Mouse (Mus musculus): ENCODE results near the gene Prpf40a. TPM values are rescaled to one million over a fixed set of nuclear protein-coding genes. Genes with fewer than 3 reads are reported as not detected.

Gene Prpf40a
- polyA plus RNA-seq, 1 experiment: 16.0 TPM

GRCm38 (mm10) chr2:53173966-53174365 is 17.1 kb downstream of the Prpf40a start:
- no peaks in the 10 kb centered on the region for H3K4me1 ChIP-seq (ENCODE audit: control insufficient read depth, insufficient read depth, insufficient read length, low read length)
- TF ChIP-seq POLR2A (IDR thresholded peaks at IDR 0.05; ENCODE audit: low read depth, low read length): no peak
- no peak for TF ChIP-seq CTCF (IDR thresholded peaks at IDR 0.05; ENCODE audit: extremely low read depth, insufficient read length, insufficient replicate concordance, low read depth, low read length)
- no peaks in the 10 kb centered on the region for H3K27me3 ChIP-seq (ENCODE audit: control insufficient read depth, insufficient read depth, low read length)
- H3K4me3 ChIP-seq (ENCODE audit: low read depth, low read length): no peak overlapping the region
- peaks cover 14% of the 10 kb centered on the region for H3K36me3 ChIP-seq (ENCODE audit: control insufficient read depth, insufficient read depth, low read length)
- H3K27ac ChIP-seq (ENCODE audit: insufficient read depth, low read depth, low read length): no peak overlapping the region

- no peaks in the 10 kb centered on the region for H3K4me1 ChIP-seq (ENCODE audit: control insufficient read depth, insufficient read depth, insufficient read length, low read length)
- no peak overlapping the region for H3K4me3 ChIP-seq (ENCODE audit: low read depth, low read length)
- H3K36me3 ChIP-seq (ENCODE audit: control insufficient read depth, insufficient read depth, low read length): peaks cover 37% of the 10 kb centered on the region
- no peaks in the 10 kb centered on the region for H3K27me3 ChIP-seq (ENCODE audit: control insufficient read depth, insufficient read depth, low read length)
- no peak overlapping the region for H3K27ac ChIP-seq (ENCODE audit: insufficient read depth, low read depth, low read length)
- TF ChIP-seq CTCF (IDR thresholded peaks at IDR 0.05; ENCODE audit: extremely low read depth, insufficient read length, insufficient replicate concordance, low read depth, low read length): no peak
- no peak for TF ChIP-seq POLR2A (IDR thresholded peaks at IDR 0.05; ENCODE audit: low read depth, low read length)
These were observed 44.2 kb downstream of the Prpf40a start for GRCm38 (mm10) chr2:53146852-53147251.

- TF ChIP-seq CTCF (IDR thresholded peaks at IDR 0.05; ENCODE audit: extremely low read depth, insufficient read length, insufficient replicate concordance, low read depth, low read length) (no peak), POLR2A (IDR thresholded peaks at IDR 0.05; ENCODE audit: low read depth, low read length) (no peak)
- Histone ChIP-seq H3K4me3 (ENCODE audit: low read depth, low read length) (no peak overlapping the region), H3K36me3 (ENCODE audit: control insufficient read depth, insufficient read depth, low read length) (0 out of 2 replicates have a peak, but pooled peaks cover 6% of the 10 kb centered on the region), H3K27ac (ENCODE audit: insufficient read depth, low read depth, low read length) (no peak overlapping the region), H3K27me3 (ENCODE audit: control insufficient read depth, insufficient read depth, low read length) (no peaks in the 10 kb centered on the region), H3K4me1 (ENCODE audit: control insufficient read depth, insufficient read depth, insufficient read length, low read length) (peaks cover 3% of the 10 kb centered on the region; the same call in 1 of the 2 replicates)
- WGBS: 96% methylated on average over 9 of the region's 9 CpGs
These were observed 59.5 kb downstream of the Prpf40a start for GRCm38 (mm10) chr2:53131567-53131966.

GRCm38 (mm10) chr2:53129070-53129469 is 62.0 kb downstream of the Prpf40a start:
- Histone ChIP-seq H3K4me3 (ENCODE audit: low read depth, low read length) (no peak overlapping the region), H3K4me1 (ENCODE audit: control insufficient read depth, insufficient read depth, insufficient read length, low read length) (peaks cover 3% of the 10 kb centered on the region; the same call in 1 of the 2 replicates), H3K36me3 (ENCODE audit: control insufficient read depth, insufficient read depth, low read length) (0 out of 2 replicates have a peak, but pooled peaks cover 3% of the 10 kb centered on the region), H3K27ac (ENCODE audit: insufficient read depth, low read depth, low read length) (no peak overlapping the region), H3K27me3 (ENCODE audit: control insufficient read depth, insufficient read depth, low read length) (no peaks in the 10 kb centered on the region)
- WGBS: 25% methylated on average over 6 of the region's 6 CpGs
- TF ChIP-seq POLR2A (IDR thresholded peaks at IDR 0.05; ENCODE audit: low read depth, low read length) (no peak), CTCF (IDR thresholded peaks at IDR 0.05; ENCODE audit: extremely low read depth, insufficient read length, insufficient replicate concordance, low read depth, low read length) (no peak)

GRCm38 (mm10) chr2:53125998-53126397 is 65.1 kb downstream of the Prpf40a start:
- peaks cover 3% of the 10 kb centered on the region; the same call in 1 of the 2 replicates for H3K4me1 ChIP-seq (ENCODE audit: control insufficient read depth, insufficient read depth, insufficient read length, low read length)
- WGBS: 88% methylated on average over 3 of the region's 3 CpGs
- H3K27ac ChIP-seq (ENCODE audit: insufficient read depth, low read depth, low read length): no peak overlapping the region
- no peak overlapping the region for H3K4me3 ChIP-seq (ENCODE audit: low read depth, low read length)
- no peaks in the 10 kb centered on the region for H3K36me3 ChIP-seq (ENCODE audit: control insufficient read depth, insufficient read depth, low read length)
- no peaks in the 10 kb centered on the region for H3K27me3 ChIP-seq (ENCODE audit: control insufficient read depth, insufficient read depth, low read length)
- TF ChIP-seq CTCF (IDR thresholded peaks at IDR 0.05; ENCODE audit: extremely low read depth, insufficient read length, insufficient replicate concordance, low read depth, low read length): no peak
- TF ChIP-seq POLR2A (IDR thresholded peaks at IDR 0.05; ENCODE audit: low read depth, low read length): no peak

- no peak overlapping the region for H3K4me3 ChIP-seq (ENCODE audit: low read depth, low read length)
- no peaks in the 10 kb centered on the region for H3K36me3 ChIP-seq (ENCODE audit: control insufficient read depth, insufficient read depth, low read length)
- no peaks in the 10 kb centered on the region for H3K27me3 ChIP-seq (ENCODE audit: control insufficient read depth, insufficient read depth, low read length)
- 65% methylated on average over 5 of the region's 5 CpGs for WGBS
- H3K4me1 ChIP-seq (ENCODE audit: control insufficient read depth, insufficient read depth, insufficient read length, low read length): no peaks in the 10 kb centered on the region
- H3K27ac ChIP-seq (ENCODE audit: insufficient read depth, low read depth, low read length): no peak overlapping the region
- TF ChIP-seq CTCF (IDR thresholded peaks at IDR 0.05; ENCODE audit: extremely low read depth, insufficient read length, insufficient replicate concordance, low read depth, low read length) (peak; percentile 27; the same call in 1 of the 2 replicates), POLR2A (IDR thresholded peaks at IDR 0.05; ENCODE audit: low read depth, low read length) (no peak)
These were observed 69.3 kb downstream of the Prpf40a start for GRCm38 (mm10) chr2:53121797-53122196.

GRCm38 (mm10) chr2:53108547-53108946 is 82.5 kb downstream of the Prpf40a start:
- Histone ChIP-seq H3K36me3 (ENCODE audit: control insufficient read depth, insufficient read depth, low read length) (no peaks in the 10 kb centered on the region), H3K4me1 (ENCODE audit: control insufficient read depth, insufficient read depth, insufficient read length, low read length) (no peaks in the 10 kb centered on the region), H3K27me3 (ENCODE audit: control insufficient read depth, insufficient read depth, low read length) (no peaks in the 10 kb centered on the region), H3K27ac (ENCODE audit: insufficient read depth, low read depth, low read length) (no peak overlapping the region), H3K4me3 (ENCODE audit: low read depth, low read length) (no peak overlapping the region)
- 74% methylated on average over 5 of the region's 5 CpGs for WGBS
- TF ChIP-seq POLR2A (IDR thresholded peaks at IDR 0.05; ENCODE audit: low read depth, low read length) (no peak), CTCF (IDR thresholded peaks at IDR 0.05; ENCODE audit: extremely low read depth, insufficient read length, insufficient replicate concordance, low read depth, low read length) (no peak)

Measured in small intestine, adult 2 months (tissue).